Mouse (Mus musculus) limb, embryonic 10.5 days (tissue): ENCODE results near the gene Tchp. TPM values are rescaled to one million over a fixed set of nuclear protein-coding genes. Genes with fewer than 3 reads are reported as not detected.

Source experiments
- DNase-seq: peaks from one replicate; pipeline ENCODE4 v3.0.0-alpha.2; 2017; ENCODE audit warnings: low spot score
- H3K27ac ChIP-seq: fragments of 300-500 bp; sonication (generic); 2 replicates; pipeline ENCODE4 v1.5.1; 2016; ENCODE audit warnings: mild to moderate bottlenecking
- H3K27me3 ChIP-seq: fragments of 300-500 bp; sonication (generic); 2 replicates; pipeline ENCODE4 v1.6.1; 2016; ENCODE audit warnings: low read depth, mild to moderate bottlenecking; ENCODE audit not compliant: poor library complexity, severe bottlenecking
- H3K36me3 ChIP-seq: fragments of 300-500 bp; sonication (generic); 2 replicates; pipeline ENCODE4 v1.6.1; 2016; ENCODE audit warnings: mild to moderate bottlenecking, moderate library complexity
- H3K4me1 ChIP-seq: fragments of 300-500 bp; sonication (generic); 2 replicates; pipeline ENCODE4 v1.6.1; 2016
- H3K4me3 ChIP-seq: fragments of 300-500 bp; sonication (generic); 2 replicates; pipeline ENCODE4 v1.5.1; 2016; ENCODE audit warnings: mild to moderate bottlenecking, moderate library complexity
- H3K9me3 ChIP-seq: fragments of 300-500 bp; sonication (generic); replicated peaks from 2 replicates; pipeline ENCODE4 v1.6.1; 2016; ENCODE audit warnings: mild to moderate bottlenecking
- WGBS: fragments of 180-500 bp; shearing (Covaris S2); methylation state at CpG from one replicate; pipeline ENCODE4 v1.1.7; 2016; 5-methylcytosine and 5-hydroxymethylcytosine counted together
- polyA plus RNA-seq: library from polyadenylated mRNA; unstranded; fragments of >200 nt; fragmentation: Nextera tagmentation; extraction: Ambion mirVana; gene quantifications from 2 replicates; pipeline ENCODE4 v1.2.1, GENCODE M21; 2016

Gene Tchp
- polyA plus RNA-seq, 1 experiment from 2014 or later = 22.0 TPM

GRCm38 (mm10) chr5:114708491-114708890 is 931 bp downstream of the Tchp start:
- 62% methylated on average over 15 of the region's 15 CpGs for WGBS
- H3K9me3 ChIP-seq = no peaks in the 10 kb centered on the region
- H3K27me3 ChIP-seq = no peaks in the 10 kb centered on the region
- peak overlapping the region; percentile 87 for H3K4me3 ChIP-seq
- peak overlapping the region; percentile 84; the same call in 1 of the 2 replicates for H3K27ac ChIP-seq
- DNase-seq = no peak
- peaks cover 45% of the 10 kb centered on the region for H3K36me3 ChIP-seq
- peaks cover 10% of the 10 kb centered on the region for H3K4me1 ChIP-seq

- Histone ChIP-seq H3K4me1 (peaks cover 10% of the 10 kb centered on the region), H3K4me3 (no peak overlapping the region), H3K9me3 (no peaks in the 10 kb centered on the region), H3K27me3 (no peaks in the 10 kb centered on the region), H3K27ac (no peak overlapping the region), H3K36me3 (peaks cover 54% of the 10 kb centered on the region)
- 93% methylated on average over 21 of the region's 21 CpGs for WGBS
- no peak for DNase-seq
Observed at GRCm38 (mm10) chr5:114709357-114709756, 1.8 kb downstream of the Tchp start.

DNA sequence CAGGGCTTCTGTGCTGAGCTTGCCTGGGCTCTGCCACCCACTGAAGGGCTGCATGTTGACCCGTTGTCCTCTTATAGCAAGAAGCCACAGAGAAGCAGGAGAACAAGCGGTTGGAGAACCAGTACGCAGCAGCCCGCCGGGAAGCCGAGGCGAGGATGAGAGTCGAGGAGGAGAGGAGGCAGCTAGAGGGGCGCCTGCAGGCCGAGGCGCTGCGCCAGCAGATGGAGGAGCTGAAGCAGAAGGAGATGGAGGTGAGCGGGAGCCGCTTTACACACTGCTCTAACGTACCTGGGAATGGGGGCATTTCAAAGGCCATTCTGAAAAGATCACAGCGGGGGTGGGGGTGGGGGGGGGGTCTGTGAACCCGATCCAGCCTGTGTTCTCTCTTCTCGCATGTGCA is 7.0 kb downstream of the Tchp start:
- Histone ChIP-seq H3K4me1 (no peaks in the 10 kb centered on the region), H3K36me3 (peaks cover 99% of the 10 kb centered on the region), H3K27me3 (no peaks in the 10 kb centered on the region), H3K27ac (no peak overlapping the region), H3K4me3 (no peak overlapping the region), H3K9me3 (no peaks in the 10 kb centered on the region)
- WGBS = 93% methylated on average over 18 of the region's 18 CpGs
- DNase-seq = no peak

GRCm38 (mm10) chr5:114717292-114717691 is 9.7 kb downstream of the Tchp start:
- Histone ChIP-seq H3K27me3 (no peaks in the 10 kb centered on the region), H3K4me1 (no peaks in the 10 kb centered on the region), H3K9me3 (no peaks in the 10 kb centered on the region), H3K4me3 (no peak overlapping the region), H3K27ac (no peak overlapping the region), H3K36me3 (peaks cover 99% of the 10 kb centered on the region)
- WGBS = 88% methylated on average over 12 of the region's 12 CpGs
- no peak for DNase-seq

DNA sequence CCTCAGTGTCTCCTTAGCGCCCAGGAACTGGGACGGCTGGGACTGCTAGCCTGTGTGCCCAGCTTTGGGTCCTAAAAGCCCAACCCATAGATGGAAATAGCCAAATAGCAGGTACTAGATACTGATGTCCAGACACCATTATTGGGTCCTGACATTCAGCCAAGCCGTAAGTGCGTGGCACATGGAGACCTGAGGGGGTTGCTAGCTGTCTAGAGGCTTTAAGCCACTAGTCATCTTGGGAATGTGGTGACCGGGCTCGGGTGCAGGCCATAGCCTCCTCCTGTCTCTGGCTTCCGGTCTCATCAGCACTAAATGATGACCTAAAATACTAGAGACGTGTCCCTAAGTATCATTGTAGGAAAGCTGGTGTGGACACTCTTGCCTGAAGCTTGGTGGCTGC is 10.4 kb downstream of the Tchp start:
- Histone ChIP-seq H3K36me3 (peaks cover 100% of the 10 kb centered on the region), H3K27ac (no peak overlapping the region), H3K9me3 (no peaks in the 10 kb centered on the region), H3K4me3 (no peak overlapping the region), H3K4me1 (no peaks in the 10 kb centered on the region), H3K27me3 (no peaks in the 10 kb centered on the region)
- WGBS = 93% methylated on average over 8 of the region's 8 CpGs
- no peak for DNase-seq

GRCm38 (mm10) chr5:114718483-114718882 is 10.9 kb downstream of the Tchp start:
- Histone ChIP-seq H3K27me3 (no peaks in the 10 kb centered on the region), H3K36me3 (peaks cover 100% of the 10 kb centered on the region), H3K27ac (no peak overlapping the region), H3K4me1 (no peaks in the 10 kb centered on the region), H3K4me3 (no peak overlapping the region), H3K9me3 (no peaks in the 10 kb centered on the region)
- no peak for DNase-seq
- 93% methylated on average over 13 of the region's 13 CpGs for WGBS

- H3K27ac ChIP-seq = no peak overlapping the region
- H3K4me3 ChIP-seq = no peak overlapping the region
- peaks cover 100% of the 10 kb centered on the region for H3K36me3 ChIP-seq
- H3K9me3 ChIP-seq = no peaks in the 10 kb centered on the region
- no peaks in the 10 kb centered on the region for H3K27me3 ChIP-seq
- no peak for DNase-seq
- H3K4me1 ChIP-seq = no peaks in the 10 kb centered on the region
- WGBS = 92% methylated on average over 20 of the region's 20 CpGs
Observed at GRCm38 (mm10) chr5:114719003-114719927, 11.7 kb downstream of the Tchp start.

- 95% methylated on average over 6 of the region's 6 CpGs for WGBS
- Histone ChIP-seq H3K36me3 (peaks cover 97% of the 10 kb centered on the region), H3K4me3 (no peak overlapping the region), H3K9me3 (no peaks in the 10 kb centered on the region), H3K27me3 (no peaks in the 10 kb centered on the region), H3K27ac (no peak overlapping the region), H3K4me1 (no peaks in the 10 kb centered on the region)
- DNase-seq = no peak
Observed at GRCm38 (mm10) chr5:114719928-114720270, 12.3 kb downstream of the Tchp start.

GRCm38 (mm10) chr5:114720784-114721183 is 13.2 kb downstream of the Tchp start:
- 94% methylated on average over 11 of the region's 11 CpGs for WGBS

DNA sequence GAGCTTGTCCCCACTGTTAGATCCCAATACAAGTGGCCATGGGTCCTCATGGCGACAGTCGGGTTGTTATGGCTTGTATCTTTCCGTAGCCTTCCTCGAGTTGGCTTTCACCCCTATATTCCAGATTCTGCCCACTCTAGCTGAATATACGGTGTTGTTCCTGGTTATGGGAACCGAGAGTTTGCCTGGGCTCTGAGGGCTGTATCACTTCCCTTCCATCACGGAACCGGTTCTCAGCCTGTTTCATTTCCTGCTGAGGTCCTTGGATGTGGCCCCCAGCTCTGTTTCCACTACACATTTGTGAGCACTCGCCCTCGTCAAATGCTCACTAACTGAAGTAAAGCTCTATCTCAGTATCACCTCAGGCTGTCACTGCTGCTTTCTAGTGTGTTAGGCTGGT is 14.4 kb downstream of the Tchp start:
- H3K4me3 ChIP-seq = no peak overlapping the region
- 94% methylated on average over 10 of the region's 10 CpGs for WGBS
- H3K9me3 ChIP-seq = no peaks in the 10 kb centered on the region
- no peaks in the 10 kb centered on the region for H3K27me3 ChIP-seq
- H3K36me3 ChIP-seq = peaks cover 87% of the 10 kb centered on the region
- DNase-seq = no peak
- H3K4me1 ChIP-seq = peaks cover 5% of the 10 kb centered on the region; the same call in 1 of the 2 replicates
- H3K27ac ChIP-seq = no peak overlapping the region

More at GRCm38 (mm10) chr5:114720784-114721183, 13.2 kb downstream of the Tchp start:
- H3K4me3 ChIP-seq = no peak overlapping the region
- no peaks in the 10 kb centered on the region for H3K27me3 ChIP-seq
- DNase-seq = no peak
- H3K36me3 ChIP-seq = peaks cover 95% of the 10 kb centered on the region
- peaks cover 5% of the 10 kb centered on the region; the same call in 1 of the 2 replicates for H3K4me1 ChIP-seq
- H3K27ac ChIP-seq = no peak overlapping the region
- H3K9me3 ChIP-seq = no peaks in the 10 kb centered on the region

- peaks cover 86% of the 10 kb centered on the region for H3K36me3 ChIP-seq
Observed at GRCm38 (mm10) chr5:114722846-114723245, 15.3 kb downstream of the Tchp start.

GRCm38 (mm10) chr5:114728160-114728559 is 20.6 kb downstream of the Tchp start:
- Histone ChIP-seq H3K27ac (no peak overlapping the region), H3K9me3 (no peaks in the 10 kb centered on the region), H3K4me3 (no peak overlapping the region), H3K4me1 (peaks cover 17% of the 10 kb centered on the region), H3K27me3 (no peaks in the 10 kb centered on the region), H3K36me3 (peaks cover 82% of the 10 kb centered on the region)
- 96% methylated on average over 10 of the region's 10 CpGs for WGBS
- DNase-seq = no peak

More at GRCm38 (mm10) chr5:114722846-114723245, 15.3 kb downstream of the Tchp start:
- no peak overlapping the region for H3K4me3 ChIP-seq
- peaks cover 5% of the 10 kb centered on the region; the same call in 1 of the 2 replicates for H3K4me1 ChIP-seq
- no peaks in the 10 kb centered on the region for H3K27me3 ChIP-seq
- no peak for DNase-seq
- no peaks in the 10 kb centered on the region for H3K9me3 ChIP-seq
- 95% methylated on average over 13 of the region's 13 CpGs for whole genome bisulfite sequencing
- H3K27ac ChIP-seq = no peak overlapping the region

GRCm38 (mm10) chr5:114730129-114730528 is 22.6 kb downstream of the Tchp start:
- whole genome bisulfite sequencing = 67% methylated on average over 10 of the region's 10 CpGs

More at GRCm38 (mm10) chr5:114730129-114730528, 22.6 kb downstream of the Tchp start:
- H3K9me3 ChIP-seq = no peaks in the 10 kb centered on the region
- H3K36me3 ChIP-seq = peaks cover 85% of the 10 kb centered on the region
- H3K4me3 ChIP-seq = no peak overlapping the region
- DNase-seq = peak; percentile 49
- no peaks in the 10 kb centered on the region for H3K27me3 ChIP-seq
- no peak overlapping the region for H3K27ac ChIP-seq
- H3K4me1 ChIP-seq = peaks cover 17% of the 10 kb centered on the region
